ENCODE assay signal across 26 mouse cellular contexts in genomic region chr1:179462376-179462775, GRCm38 (mm10). TPM values are rescaled to one million over a fixed set of nuclear protein-coding genes. Genes with fewer than 3 reads are reported as not detected.
DNase-seq lines count a peak whose midpoint lies in the region; ATAC-seq and TF ChIP-seq lines count a peak whose summit lies in the region.
"Had no signal": no experiment of that assay in that cellular context is flagged by ENCODE, and none has a peak within 500 bp of the region (broad histone marks: within the 10 kb centered on the region; RNA-seq: fewer than 3 reads in every experiment).

No protein-coding gene starts in this region.

- no peaks in the 10 kb centered on the region for H3K27me3 ChIP-seq in liver, embryonic 11.5 days (replicated peaks; ENCODE audit: control insufficient read depth, insufficient read depth, low read length)
- H3K27me3 ChIP-seq: CH12.LX; embryonic facial prominence, embryonic 13.5 days; embryonic facial prominence, embryonic 15.5 days had no signal

- H3K4me2 ChIP-seq in liver, embryonic 11.5 days = no peak overlapping the region
- H3K4me2 ChIP-seq: embryonic facial prominence, embryonic 13.5 days; embryonic facial prominence, embryonic 15.5 days; forebrain, embryonic 12.5 days had no signal

- H3K9me3 ChIP-seq in ES-E14 (ENCODE audit: control insufficient read depth, insufficient read depth, low read depth, low read length) = no peaks in the 10 kb centered on the region
- no peaks in the 10 kb centered on the region for H3K9me3 ChIP-seq in liver, embryonic 11.5 days (ENCODE audit: control insufficient read depth, low read length)
- H3K9me3 ChIP-seq: embryonic facial prominence, embryonic 13.5 days; forebrain, embryonic 10.5 days; forebrain, embryonic 12.5 days had no signal

- ATAC-seq in liver, embryonic 11.5 days (replicated peaks; ENCODE audit: low FRiP score) = no peak
- ATAC-seq: CD4-positive, CD25-positive, alpha-beta regulatory T cell, adult 4 months; forebrain, embryonic 14.5 days; forebrain, embryonic 16.5 days had no signal

- peak overlapping the region; percentile 8; the same call in 1 of the 2 replicates for H3K27ac ChIP-seq in ES-E14 (ENCODE audit: insufficient read depth, low read depth, low read length, poor library complexity, severe bottlenecking)
- no peak overlapping the region for H3K27ac ChIP-seq in liver, embryonic 11.5 days (ENCODE audit: low read depth, low read length)
- H3K27ac ChIP-seq: embryonic facial prominence, embryonic 13.5 days; embryonic facial prominence, embryonic 15.5 days; forebrain, embryonic 10.5 days; forebrain, embryonic 12.5 days had no signal

- H3K4me3 ChIP-seq in ES-E14 (ENCODE audit: insufficient read depth in 1 of 2, low read depth in 1 of 2, low read length in 2 of 2, poor library complexity in 1 of 2, severe bottlenecking in 1 of 2) = no peak overlapping the region
- no peak overlapping the region for H3K4me3 ChIP-seq in liver, embryonic 11.5 days (ENCODE audit: low read depth, low read length)
- H3K4me3 ChIP-seq: embryonic facial prominence, embryonic 13.5 days; embryonic facial prominence, embryonic 15.5 days; erythroblast, embryonic 14.5 days; forebrain, embryonic 10.5 days; forebrain, embryonic 12.5 days had no signal

- no peak overlapping the region for H3K9ac ChIP-seq in ES-E14 (ENCODE audit: insufficient read depth, low read depth, low read length, poor library complexity, severe bottlenecking)
- no peak overlapping the region for H3K9ac ChIP-seq in liver, embryonic 11.5 days (ENCODE audit: low read depth, low read length)
- H3K9ac ChIP-seq: embryonic facial prominence, embryonic 13.5 days; embryonic facial prominence, embryonic 15.5 days; forebrain, embryonic 12.5 days had no signal

- peaks cover 0 to 18% of the 10 kb centered on the region in 2 experiments; a peak in 2 of 4 replicates for H3K4me1 ChIP-seq in ES-E14 (ENCODE audit: control insufficient read depth in 2 of 2, insufficient read depth in 2 of 2, low read length in 2 of 2, poor library complexity in 1 of 2)
- no peaks in the 10 kb centered on the region for H3K4me1 ChIP-seq in liver, embryonic 11.5 days (replicated peaks; ENCODE audit: control insufficient read depth, insufficient read depth, low read length)

- DNase-seq in heart, adult 11 months = peak; percentile 18
- no peak for DNase-seq in heart, adult 9 months (ENCODE audit: low spot score in 2 of 2)
- DNase-seq in ES-E14 (ENCODE audit: low read depth, low spot score) = no peak
- peak; percentile 30 for DNase-seq in ZHBTc4 (ENCODE audit: low read depth, low spot score)
- no peak for DNase-seq in right cerebral cortex, postnatal 36 days (ENCODE audit: low spot score in 2 of 2)
- no peak for DNase-seq in liver, embryonic 11.5 days (ENCODE audit: low spot score)
- DNase-seq: adrenal gland, adult 2 months; adrenal gland, postnatal 10 days; adrenal gland, postnatal 25 days; B cell, adult 2 months; cerebellum, adult 11 months; cerebellum, adult 18-20 months; cerebellum, adult 8-10 months; cerebellum, adult 9-11 months; cerebellum, postnatal 14 days; cerebellum, postnatal 36 days; embryo, embryonic 11 days had no signal

- 83% methylated on average over 5 of the region's 5 CpGs for WGBS in liver, embryonic 11.5 days

- H3K36me3 ChIP-seq in ES-E14 (ENCODE audit: control insufficient read depth, insufficient read depth, low read length, poor library complexity, severe bottlenecking) = no peaks in the 10 kb centered on the region; the same call in 1 of the 2 replicates
- H3K36me3 ChIP-seq in liver, embryonic 11.5 days (ENCODE audit: control insufficient read depth, insufficient read depth, low read length) = no peaks in the 10 kb centered on the region
- H3K36me3 ChIP-seq: embryonic facial prominence, embryonic 15.5 days; forebrain, embryonic 10.5 days; forebrain, embryonic 12.5 days had no signal

- in situ Hi-C loops in ES-E14 (cut with MboI; ENCODE audit: low sequenced_read_pairs in 2 of 2, unreplicated experiment in 2 of 2) = no loop called here

TF ChIP-seq in ES-E14, 5 proteins besides CTCF, POLR2A, EP300 and RAD21:
- no peak for TF ChIP-seq ZNF384 (IDR thresholded peaks at IDR 0.05; ENCODE audit: low read depth, low read length)
- TF ChIP-seq MAFK (IDR thresholded peaks at IDR 0.05; ENCODE audit: insufficient read depth, low read depth, low read length) = no peak
- TF ChIP-seq CHD2 (IDR thresholded peaks at IDR 0.05; ENCODE audit: low read depth, low read length) = no peak
- no peak for TF ChIP-seq ZC3H11A (IDR thresholded peaks at IDR 0.05; ENCODE audit: borderline replicate concordance, low read depth, low read length)
- no peak for TF ChIP-seq HCFC1 (IDR thresholded peaks at IDR 0.05; ENCODE audit: borderline replicate concordance, insufficient read depth, low read length)

RNA-seq across cellular contexts. Expression of gene Smyd3, which starts 55.5 kb away (rescaled TPM):
- total RNA-seq in ES-E14 (2012; rRNA removed) = 18.3 and 26.5 TPM in 2 replicates
- polyA plus RNA-seq in liver, embryonic 11.5 days (2014; fragmentation: Nextera tagmentation; extraction: Ambion mirVana) = 14.0 and 17.3 TPM in 2 replicates

Comparison
In these comparisons a context has a peak if more than half of its experiments do, and no peak if none do; other contexts are left out.
1. DNase-seq: peak in heart, adult 11 months (single experiment) and ZHBTc4 (single experiment); none in heart, adult 9 months (0 of 2), ES-E14 (single experiment), right cerebral cortex, postnatal 36 days (0 of 2) and liver, embryonic 11.5 days (single experiment).